Mouse (Mus musculus): ENCODE data around the gene Pbx2. TPM values are rescaled to one million over a fixed set of nuclear protein-coding genes. Genes with fewer than 3 reads are reported as not detected.

Pbx2 gene
- 3.5 TPM for polyA plus RNA-seq (2014; fragmentation: Illumina TruSeq; extraction: RNeasy Lipid Tissue Mini Kit (QIAGEN cat#74804); ENCODE audit: low read depth, low replicate concordance)

GRCm38 (mm10) chr17:34591029-34591993 is at the start of gene Pbx2:
TSS of gene Pbx2 (plus strand) at chr17:34591266.

GRCm38 (mm10) chr17:34564003-34564421 is 27.1 kb upstream of the Pbx2 start, which contains the start of gene Notch4:
TSS of gene Notch4 (plus strand) at chr17:34564268.

GRCm38 (mm10) chr17:34589681-34590101 is 1.4 kb upstream of the Pbx2 start, which contains the start of gene Gpsm3:
TSS of gene Gpsm3 (plus strand) at chr17:34589806.

GRCm38 (mm10) chr17:34597566-34598095 is 6.6 kb downstream of the Pbx2 start, which contains the start of gene Ager:
TSS of gene Ager (plus strand) at chr17:34597862.

GRCm38 (mm10) chr17:34603375-34604060 is 12.5 kb downstream of the Pbx2 start, which contains the start of gene Rnf5:
TSS of gene Rnf5 (minus strand) at chr17:34603690.

GRCm38 (mm10) chr17:34604061-34604508 is 13.0 kb downstream of the Pbx2 start, which contains the start of gene Agpat1:
TSS of gene Agpat1 (plus strand) at chr17:34604262.

GRCm38 (mm10) chr17:34615871-34616270 is 24.8 kb downstream of the Pbx2 start, which contains the start of gene Egfl8:
TSS of gene Egfl8 (minus strand) at chr17:34615971.

GRCm38 (mm10) chr17:34627943-34628643 is 37.0 kb downstream of the Pbx2 start, which contains the start of gene Ppt2:
TSS of gene Ppt2 (minus strand) at chr17:34628510.

GRCm38 (mm10) chr17:34629221-34629751 is 38.2 kb downstream of the Pbx2 start, which contains the start of gene Prrt1:
TSS of gene Prrt1 (plus strand) at chr17:34629533.

GRCm38 (mm10) chr17:34644608-34645007 is 53.5 kb downstream of the Pbx2 start, which contains the start of gene Fkbpl:
TSS of gene Fkbpl (plus strand) at chr17:34644764.

Other genes with a start within 250 kb of the Pbx2 start
- gene Btnl2, start 236.4 kb upstream of the Pbx2 start, polyA plus RNA-seq (2014; fragmentation: Illumina TruSeq; extraction: RNeasy Lipid Tissue Mini Kit (QIAGEN cat#74804); ENCODE audit: low read depth, low replicate concordance) = 0.15 TPM
- gene Btnl1, start 214.1 kb upstream of the Pbx2 start, polyA plus RNA-seq (2014; fragmentation: Illumina TruSeq; extraction: RNeasy Lipid Tissue Mini Kit (QIAGEN cat#74804); ENCODE audit: low read depth, low replicate concordance) = not detected
- gene BC051142, start 192.4 kb upstream of the Pbx2 start, polyA plus RNA-seq (2014; fragmentation: Illumina TruSeq; extraction: RNeasy Lipid Tissue Mini Kit (QIAGEN cat#74804); ENCODE audit: low read depth, low replicate concordance) = 1,880 TPM
- not detected for gene Btnl4, start 113.9 kb upstream of the Pbx2 start, polyA plus RNA-seq (2014; fragmentation: Illumina TruSeq; extraction: RNeasy Lipid Tissue Mini Kit (QIAGEN cat#74804); ENCODE audit: low read depth, low replicate concordance)
- not detected for gene Btnl6, start 73.9 kb upstream of the Pbx2 start, polyA plus RNA-seq (2014; fragmentation: Illumina TruSeq; extraction: RNeasy Lipid Tissue Mini Kit (QIAGEN cat#74804); ENCODE audit: low read depth, low replicate concordance)
- gene Notch4, start 27.0 kb upstream of the Pbx2 start, polyA plus RNA-seq (2014; fragmentation: Illumina TruSeq; extraction: RNeasy Lipid Tissue Mini Kit (QIAGEN cat#74804); ENCODE audit: low read depth, low replicate concordance) = 1.1 TPM
- not detected for gene Gpsm3, start 1.5 kb upstream of the Pbx2 start, polyA plus RNA-seq (2014; fragmentation: Illumina TruSeq; extraction: RNeasy Lipid Tissue Mini Kit (QIAGEN cat#74804); ENCODE audit: low read depth, low replicate concordance)
- gene Ager, start 6.6 kb downstream of the Pbx2 start, polyA plus RNA-seq (2014; fragmentation: Illumina TruSeq; extraction: RNeasy Lipid Tissue Mini Kit (QIAGEN cat#74804); ENCODE audit: low read depth, low replicate concordance) = not detected
- 7.4 TPM for gene Rnf5, start 12.4 kb downstream of the Pbx2 start, polyA plus RNA-seq (2014; fragmentation: Illumina TruSeq; extraction: RNeasy Lipid Tissue Mini Kit (QIAGEN cat#74804); ENCODE audit: low read depth, low replicate concordance)
- gene Agpat1, start 13.0 kb downstream of the Pbx2 start, polyA plus RNA-seq (2014; fragmentation: Illumina TruSeq; extraction: RNeasy Lipid Tissue Mini Kit (QIAGEN cat#74804); ENCODE audit: low read depth, low replicate concordance) = 14.5 TPM
- gene Egfl8, start 24.7 kb downstream of the Pbx2 start, polyA plus RNA-seq (2014; fragmentation: Illumina TruSeq; extraction: RNeasy Lipid Tissue Mini Kit (QIAGEN cat#74804); ENCODE audit: low read depth, low replicate concordance) = not detected
- 2.6 TPM for gene Ppt2, start 37.2 kb downstream of the Pbx2 start, polyA plus RNA-seq (2014; fragmentation: Illumina TruSeq; extraction: RNeasy Lipid Tissue Mini Kit (QIAGEN cat#74804); ENCODE audit: low read depth, low replicate concordance)
- gene Prrt1, start 38.3 kb downstream of the Pbx2 start, polyA plus RNA-seq (2014; fragmentation: Illumina TruSeq; extraction: RNeasy Lipid Tissue Mini Kit (QIAGEN cat#74804); ENCODE audit: low read depth, low replicate concordance) = 0.24 TPM
- gene Fkbpl, start 53.5 kb downstream of the Pbx2 start, polyA plus RNA-seq (2014; fragmentation: Illumina TruSeq; extraction: RNeasy Lipid Tissue Mini Kit (QIAGEN cat#74804); ENCODE audit: low read depth, low replicate concordance) = 119 TPM
- 1.6 TPM for gene Atf6b, start 55.9 kb downstream of the Pbx2 start, polyA plus RNA-seq (2014; fragmentation: Illumina TruSeq; extraction: RNeasy Lipid Tissue Mini Kit (QIAGEN cat#74804); ENCODE audit: low read depth, low replicate concordance)
- not detected for gene Tnxb, start 79.3 kb downstream of the Pbx2 start, polyA plus RNA-seq (2014; fragmentation: Illumina TruSeq; extraction: RNeasy Lipid Tissue Mini Kit (QIAGEN cat#74804); ENCODE audit: low read depth, low replicate concordance)
- gene C4b, start 152.6 kb downstream of the Pbx2 start, polyA plus RNA-seq (2014; fragmentation: Illumina TruSeq; extraction: RNeasy Lipid Tissue Mini Kit (QIAGEN cat#74804); ENCODE audit: low read depth, low replicate concordance) = 1.2 TPM
- gene Cyp21a1, start 213.3 kb downstream of the Pbx2 start, polyA plus RNA-seq (2014; fragmentation: Illumina TruSeq; extraction: RNeasy Lipid Tissue Mini Kit (QIAGEN cat#74804); ENCODE audit: low read depth, low replicate concordance) = not detected
- gene Stk19, start 245.7 kb downstream of the Pbx2 start, polyA plus RNA-seq (2014; fragmentation: Illumina TruSeq; extraction: RNeasy Lipid Tissue Mini Kit (QIAGEN cat#74804); ENCODE audit: low read depth, low replicate concordance) = 8.2 TPM
- gene Dxo, start 245.8 kb downstream of the Pbx2 start, polyA plus RNA-seq (2014; fragmentation: Illumina TruSeq; extraction: RNeasy Lipid Tissue Mini Kit (QIAGEN cat#74804); ENCODE audit: low read depth, low replicate concordance) = 5.8 TPM